Comparison of ENCODE assay signal across 32 mouse cellular contexts in genomic region chrX:153142656-153143055, GRCm38 (mm10). TPM values are rescaled to one million over a fixed set of nuclear protein-coding genes. Genes with fewer than 3 reads are reported as not detected.
A peak's percentile ranks its signal among the peaks of the same experiment; 100 is the strongest.
DNase-seq lines count a peak whose midpoint lies in the region; ATAC-seq and TF ChIP-seq lines count a peak whose summit lies in the region.
"Had no signal": no experiment of that assay in that cellular context is flagged by ENCODE, and none has a peak within 500 bp of the region (broad histone marks: within the 10 kb centered on the region; RNA-seq: fewer than 3 reads in every experiment).

No protein-coding gene starts in this region.

- in situ Hi-C loops in ES-E14 (cut with MboI; ENCODE audit: low sequenced_read_pairs in 2 of 2, unreplicated experiment in 2 of 2) = no loop called here

- intact Hi-C loops in left cerebral cortex, postnatal 4 days (cut with DNase I) = loop anchor here (10.0 kb wide), 1 partner anchor 218 kb away; no protein-coding TSS in a partner anchor

- no peak overlapping the region for H3K4me3 ChIP-seq in midbrain, postnatal 0 days (ENCODE audit: low read depth, low read length)
- H3K4me3 ChIP-seq in midbrain, embryonic 15.5 days = no peak overlapping the region
- no peak overlapping the region for H3K4me3 ChIP-seq in ES-E14 (ENCODE audit: insufficient read depth in 1 of 2, low read depth in 1 of 2, low read length in 2 of 2, poor library complexity in 1 of 2, severe bottlenecking in 1 of 2)
- H3K4me3 ChIP-seq: forebrain, embryonic 10.5 days; forebrain, embryonic 13.5 days; heart, adult 2 months; heart, embryonic 10.5 days; heart, embryonic 13.5 days; hindbrain, embryonic 15.5 days; intestine, embryonic 15.5 days had no signal

- H3K9ac ChIP-seq in midbrain, postnatal 0 days (replicated peaks; ENCODE audit: low read length, poor library complexity, severe bottlenecking) = no peak overlapping the region
- no peak overlapping the region for H3K9ac ChIP-seq in midbrain, embryonic 15.5 days
- no peak overlapping the region for H3K9ac ChIP-seq in ES-E14 (ENCODE audit: insufficient read depth, low read depth, low read length, poor library complexity, severe bottlenecking)
- H3K9ac ChIP-seq: forebrain, embryonic 13.5 days; heart, embryonic 13.5 days; hindbrain, embryonic 15.5 days; intestine, embryonic 15.5 days had no signal

- no peak for DNase-seq in midbrain, postnatal 0 days (ENCODE audit: low spot score)
- DNase-seq in ES-E14 (ENCODE audit: low read depth, low spot score) = peak; percentile 11
- DNase-seq in ZHBTc4 (ENCODE audit: low read depth, low spot score) = peak; percentile 67
- no peak for DNase-seq in left cerebral cortex, postnatal 4 days
- DNase-seq in right cerebral cortex, adult 18-20 months = no peak
- DNase-seq: adrenal gland, adult 2 months; adrenal gland, postnatal 14 days; cerebellum, adult 18-20 months; cerebellum, adult 9-10 months; cerebellum, postnatal 14 days; gastrocnemius, postnatal 10 days; gastrocnemius, postnatal 36 days; heart, adult 2 months; heart, postnatal 14 days; heart, postnatal 4 days had no signal

- no peak overlapping the region for H3K4me2 ChIP-seq in midbrain, postnatal 0 days (ENCODE audit: low read depth, low read length, poor library complexity, severe bottlenecking)
- H3K4me2 ChIP-seq in midbrain, embryonic 15.5 days = no peak overlapping the region
- H3K4me2 ChIP-seq: forebrain, embryonic 13.5 days; heart, embryonic 13.5 days; hindbrain, embryonic 15.5 days; intestine, embryonic 15.5 days had no signal

- 50% methylated on average over 3 of the region's 3 CpGs for WGBS in midbrain, postnatal 0 days
- WGBS in midbrain, embryonic 15.5 days = 60% methylated on average over 3 of the region's 3 CpGs

- TF ChIP-seq CTCF in midbrain, postnatal 0 days (IDR thresholded peaks at IDR 0.05) = peak; percentile 32; the same call in 1 of the 2 replicates

- no peak for ATAC-seq in midbrain, postnatal 0 days (ENCODE audit: low FRiP score)
- ATAC-seq in midbrain, embryonic 15.5 days (replicated peaks) = no peak
- ATAC-seq: CD4-positive, CD25-positive, alpha-beta regulatory T cell, adult 4 months; forebrain, embryonic 13.5 days; forebrain, embryonic 16.5 days; intestine, embryonic 15.5 days; Patski had no signal

- no peaks in the 10 kb centered on the region for H3K36me3 ChIP-seq in midbrain, postnatal 0 days (ENCODE audit: insufficient read depth, low read length)
- H3K36me3 ChIP-seq in midbrain, embryonic 15.5 days (replicated peaks) = no peaks in the 10 kb centered on the region
- H3K36me3 ChIP-seq in ES-E14 (ENCODE audit: control insufficient read depth, insufficient read depth, low read length, poor library complexity, severe bottlenecking) = no peaks in the 10 kb centered on the region
- H3K36me3 ChIP-seq: G1E; heart, embryonic 10.5 days; heart, embryonic 13.5 days; hindbrain, embryonic 15.5 days; intestine, embryonic 15.5 days had no signal

- H3K27me3 ChIP-seq in midbrain, postnatal 0 days (ENCODE audit: insufficient read depth, low read length) = no peaks in the 10 kb centered on the region
- no peaks in the 10 kb centered on the region for H3K27me3 ChIP-seq in midbrain, embryonic 15.5 days (replicated peaks)
- H3K27me3 ChIP-seq: hindbrain, embryonic 15.5 days had no signal

- H3K27ac ChIP-seq in midbrain, postnatal 0 days (ENCODE audit: low read depth, low read length) = no peak overlapping the region
- H3K27ac ChIP-seq in midbrain, embryonic 15.5 days = no peak overlapping the region
- H3K27ac ChIP-seq in ES-E14 (ENCODE audit: insufficient read depth, low read depth, low read length, poor library complexity, severe bottlenecking) = no peak overlapping the region
- H3K27ac ChIP-seq: forebrain, embryonic 10.5 days; forebrain, embryonic 13.5 days; heart, adult 2 months; heart, embryonic 10.5 days; heart, embryonic 13.5 days; hindbrain, embryonic 15.5 days; intestine, embryonic 15.5 days had no signal

- no peaks in the 10 kb centered on the region for H3K4me1 ChIP-seq in midbrain, postnatal 0 days (ENCODE audit: insufficient read depth, low read length)
- no peaks in the 10 kb centered on the region for H3K4me1 ChIP-seq in midbrain, embryonic 15.5 days
- no peaks in the 10 kb centered on the region for H3K4me1 ChIP-seq in ES-E14 (ENCODE audit: control insufficient read depth in 2 of 2, insufficient read depth in 2 of 2, low read length in 2 of 2, poor library complexity in 1 of 2)
- H3K4me1 ChIP-seq: forebrain, embryonic 13.5 days; heart, embryonic 10.5 days; heart, embryonic 13.5 days; hindbrain, embryonic 15.5 days; intestine, embryonic 15.5 days had no signal

- H3K9me3 ChIP-seq in midbrain, postnatal 0 days (ENCODE audit: low read length) = no peaks in the 10 kb centered on the region
- no peaks in the 10 kb centered on the region for H3K9me3 ChIP-seq in midbrain, embryonic 15.5 days
- H3K9me3 ChIP-seq in ES-E14 (ENCODE audit: control insufficient read depth, insufficient read depth, low read depth, low read length) = no peaks in the 10 kb centered on the region
- H3K9me3 ChIP-seq: forebrain, embryonic 10.5 days; forebrain, embryonic 13.5 days; G1E; heart, embryonic 10.5 days; heart, embryonic 13.5 days; hindbrain, embryonic 15.5 days; intestine, embryonic 15.5 days had no signal

TF ChIP-seq in ES-E14, 5 proteins besides CTCF, POLR2A, EP300 and RAD21:
- no peak for TF ChIP-seq CHD2 (IDR thresholded peaks at IDR 0.05; ENCODE audit: low read depth, low read length)
- no peak for TF ChIP-seq MAFK (IDR thresholded peaks at IDR 0.05; ENCODE audit: insufficient read depth, low read depth, low read length)
- no peak for TF ChIP-seq ZNF384 (IDR thresholded peaks at IDR 0.05; ENCODE audit: low read depth, low read length)
- TF ChIP-seq HCFC1 (IDR thresholded peaks at IDR 0.05; ENCODE audit: borderline replicate concordance, insufficient read depth, low read length) = no peak
- no peak for TF ChIP-seq ZC3H11A (IDR thresholded peaks at IDR 0.05; ENCODE audit: borderline replicate concordance, low read depth, low read length)

RNA-seq across cellular contexts. Expression of gene Rragb, which starts 2.9 kb away (rescaled TPM):
- 76.0 and 78.9 TPM in 2 replicates for total RNA-seq in midbrain, postnatal 0 days (2014; rRNA removed)
- 10.8 and 13.9 TPM in 2 replicates for polyA plus RNA-seq in midbrain, postnatal 0 days (2015; fragmentation: Nextera tagmentation; extraction: Ambion mirVana)
- polyA plus RNA-seq in midbrain, embryonic 15.5 days (2015; fragmentation: Nextera tagmentation; extraction: Ambion mirVana) = 9.1 and 10.1 TPM in 2 replicates
- total RNA-seq in ES-E14 (2012; rRNA removed) = 12.3 and 24.7 TPM in 2 replicates
- 10 to 100 TPM; 60.3 to 65.6 TPM for total RNA-seq in left cerebral cortex, postnatal 4 days (2021)
- polyA plus RNA-seq: G1E had no signal

RNA-seq across cellular contexts. Expression of gene Foxr2, which starts 24.1 kb away (rescaled TPM):
- total RNA-seq in midbrain, postnatal 0 days (2014; rRNA removed) = 1.3 and 1.7 TPM in 2 replicates
- polyA plus RNA-seq in midbrain, postnatal 0 days (2015; fragmentation: Nextera tagmentation; extraction: Ambion mirVana) = 1.5 and 1.6 TPM in 2 replicates
- polyA plus RNA-seq in midbrain, embryonic 15.5 days (2015; fragmentation: Nextera tagmentation; extraction: Ambion mirVana) = 0.77 and 0.91 TPM in 2 replicates
- total RNA-seq in ES-E14 (2012; rRNA removed) = 0.95 and 1.2 TPM in 2 replicates
- under 1 TPM; 0.46 to 0.70 TPM for total RNA-seq in left cerebral cortex, postnatal 4 days (2021)
- total RNA-seq: adrenal gland, adult 2 months; adrenal gland, postnatal 14 days; adrenal gland, postnatal 4 days; G1E; gastrocnemius, adult 18-20 months; gastrocnemius, postnatal 10 days; gastrocnemius, postnatal 36 days; granulocyte monocyte progenitor cell, adult 5-6 weeks; heart, adult 2 months; heart, postnatal 14 days; heart, postnatal 4 days had no signal
- polyA plus RNA-seq: C2C12; CD4-positive, CD25-positive, alpha-beta regulatory T cell, adult 4 months; embryonic facial prominence, embryonic 14.5 days; G1E; heart, adult 2 months; heart, embryonic 10.5 days; heart, embryonic 13.5 days; heart, embryonic 16.5 days; intestine, embryonic 15.5 days; Patski had no signal

Comparison
In these comparisons a context has a peak if more than half of its experiments do, and no peak if none do; other contexts are left out.
1. DNase-seq: peak in ES-E14 (single experiment) and ZHBTc4 (single experiment); none in midbrain, postnatal 0 days (single experiment), left cerebral cortex, postnatal 4 days (single experiment) and right cerebral cortex, adult 18-20 months (single experiment).